Mouse (Mus musculus) olfactory bulb, adult 2 months (tissue): Measurements from ENCODE around the gene Csnk1d.

Experiments used
- CTCF ChIP-seq: fragments of 200-500 bp; IDR thresholded peaks from 2 replicates; pipeline ENCODE4 v1.5.1; 2012; ENCODE audit warnings: low read depth, mild to moderate bottlenecking, low read length, moderate library complexity; ENCODE audit not compliant: insufficient read depth
- POLR2A ChIP-seq: fragments of 200-500 bp; IDR thresholded peaks from 2 replicates; pipeline ENCODE4 v1.6.1; 2012; ENCODE audit warnings: mild to moderate bottlenecking, low read depth, low read length, moderate library complexity; ENCODE audit not compliant: insufficient read depth

- TF ChIP-seq POLR2A (no peak), CTCF (no peak)
Observed at GRCm38 (mm10) chr11:121024163-121024562, 33.0 kb upstream of the Csnk1d start.
